Mouse (Mus musculus) midbrain, embryonic 12.5 days (tissue): Measurements from ENCODE around the gene Dlk1. TPM values are rescaled to one million over a fixed set of nuclear protein-coding genes. Genes with fewer than 3 reads are reported as not detected.
"Not testable (repeated sequence)": the region's sequence is repeated elsewhere in the genome, so short reads cannot be mapped to it uniquely, and the experiment has no call there.

ENCODE experiments used
- ATAC-seq: fragments of 200-750 bp; cut with Nextera tagmentation; 2 replicates; pipeline ENCODE4 v1.8.0; 2017; ENCODE audit warnings: low read depth, moderate TSS enrichment, moderate library complexity; ENCODE audit not compliant: low FRiP score
- H3K27ac ChIP-seq: fragments of 300-500 bp; sonication (generic); replicated peaks from 2 replicates; pipeline ENCODE4 v1.5.1; 2016; ENCODE audit warnings: mild to moderate bottlenecking
- H3K27me3 ChIP-seq: fragments of 300-500 bp; sonication (generic); 2 replicates; pipeline ENCODE4 v1.6.1; 2016; ENCODE audit warnings: mild to moderate bottlenecking
- H3K36me3 ChIP-seq: fragments of 300-500 bp; sonication (generic); 2 replicates; pipeline ENCODE4 v1.6.1; 2016
- H3K4me1 ChIP-seq: fragments of 300-500 bp; sonication (generic); 2 replicates; pipeline ENCODE4 v1.6.1; 2016
- H3K4me2 ChIP-seq: fragments of 300-500 bp; sonication (generic); replicated peaks from 2 replicates; pipeline ENCODE4 v1.6.1; 2016; ENCODE audit warnings: mild to moderate bottlenecking, moderate library complexity
- H3K4me3 ChIP-seq: fragments of 300-500 bp; sonication (generic); 2 replicates; pipeline ENCODE4 v1.5.1; 2016; ENCODE audit warnings: mild to moderate bottlenecking
- H3K9ac ChIP-seq: fragments of 300-500 bp; sonication (generic); replicated peaks from 2 replicates; pipeline ENCODE4 v1.6.1; 2016; ENCODE audit warnings: mild to moderate bottlenecking, moderate library complexity
- H3K9me3 ChIP-seq: fragments of 300-500 bp; sonication (generic); 2 replicates; pipeline ENCODE4 v1.6.1; 2016; ENCODE audit warnings: mild to moderate bottlenecking
- WGBS: fragments of 180-500 bp; shearing (Covaris S2); methylation state at CpG from one replicate; pipeline ENCODE4 v1.1.7; 2016; 5-methylcytosine and 5-hydroxymethylcytosine counted together
- polyA plus RNA-seq: library from polyadenylated mRNA; unstranded; fragments of >200 nt; fragmentation: Nextera tagmentation; extraction: Ambion mirVana; gene quantifications from 2 replicates; pipeline ENCODE4 v1.2.1, GENCODE M21; 2016

The Dlk1 gene
- polyA plus RNA-seq, 1 experiment from 2014 or later = 87.5 TPM

- peaks cover 52% of the 10 kb centered on the region for H3K4me1 ChIP-seq
- H3K9ac ChIP-seq = no peak overlapping the region
- H3K9me3 ChIP-seq = no peaks in the 10 kb centered on the region
- H3K27me3 ChIP-seq = peaks cover 93% of the 10 kb centered on the region
- H3K4me2 ChIP-seq = peak overlapping the region; percentile 41
- H3K36me3 ChIP-seq = no peaks in the 10 kb centered on the region
- 0 out of 2 replicates have a peak, but pooled peaks have one; percentile 10 for ATAC-seq
- H3K27ac ChIP-seq = no peak overlapping the region
- WGBS = 30% methylated on average over 49 of the region's 49 CpGs
- peak overlapping the region; percentile 17 for H3K4me3 ChIP-seq
Measured at GRCm38 (mm10) chr12:109459481-109460401, 7.1 kb downstream of the Dlk1 start.

- Histone ChIP-seq H3K27ac (no peak overlapping the region), H3K36me3 (no peaks in the 10 kb centered on the region), H3K4me2 (no peak overlapping the region), H3K27me3 (peaks cover 71% of the 10 kb centered on the region), H3K9me3 (no peaks in the 10 kb centered on the region), H3K4me1 (peaks cover 27% of the 10 kb centered on the region), H3K9ac (no peak overlapping the region), H3K4me3 (no peak overlapping the region)
- no peak for ATAC-seq
- 74% methylated on average over 10 of the region's 10 CpGs for WGBS
Measured at GRCm38 (mm10) chr12:109462594-109462993, 10.0 kb downstream of the Dlk1 start.

GRCm38 (mm10) chr12:109467417-109467816 lies 14.8 kb downstream of the Dlk1 start:
- not testable (repeated sequence) for H3K4me2 ChIP-seq, H3K27ac ChIP-seq, H3K36me3 ChIP-seq, H3K9me3 ChIP-seq, H3K4me1 ChIP-seq, H3K9ac ChIP-seq, ATAC-seq, H3K4me3 ChIP-seq
- WGBS = 82% methylated on average over 4 of the region's 4 CpGs
- peaks cover 25% of the 10 kb centered on the region for H3K27me3 ChIP-seq

GRCm38 (mm10) chr12:109469793-109470192 lies 17.2 kb downstream of the Dlk1 start:
- Histone ChIP-seq H3K4me2 (no peak overlapping the region), H3K9ac (no peak overlapping the region), H3K27me3 (peaks cover 12% of the 10 kb centered on the region), H3K9me3 (no peaks in the 10 kb centered on the region), H3K4me1 (no peaks in the 10 kb centered on the region), H3K27ac (no peak overlapping the region), H3K4me3 (no peak overlapping the region), H3K36me3 (no peaks in the 10 kb centered on the region)
- 88% methylated on average over 8 of the region's 8 CpGs for WGBS
- no peak for ATAC-seq

- Histone ChIP-seq H3K9ac (no peak overlapping the region), H3K27ac (no peak overlapping the region), H3K9me3 (no peaks in the 10 kb centered on the region), H3K4me3 (no peak overlapping the region), H3K4me1 (no peaks in the 10 kb centered on the region), H3K27me3 (peaks cover 17% of the 10 kb centered on the region), H3K36me3 (no peaks in the 10 kb centered on the region), H3K4me2 (no peak overlapping the region)
- WGBS = 88% methylated on average over 11 of the region's 11 CpGs
- ATAC-seq = no peak
Measured at GRCm38 (mm10) chr12:109472627-109473026, 20.0 kb downstream of the Dlk1 start.

GRCm38 (mm10) chr12:109473575-109473976 lies 21.0 kb downstream of the Dlk1 start:
- Histone ChIP-seq H3K27ac (no peak overlapping the region), H3K9me3 (no peaks in the 10 kb centered on the region), H3K4me1 (no peaks in the 10 kb centered on the region), H3K9ac (no peak overlapping the region), H3K4me3 (no peak overlapping the region), H3K27me3 (peaks cover 17% of the 10 kb centered on the region), H3K36me3 (no peaks in the 10 kb centered on the region), H3K4me2 (no peak overlapping the region)
- no peak for ATAC-seq
- WGBS = 50% methylated on average over 6 of the region's 6 CpGs

- Histone ChIP-seq H3K4me1 (no peaks in the 10 kb centered on the region), H3K36me3 (no peaks in the 10 kb centered on the region), H3K27ac (no peak overlapping the region), H3K4me3 (no peak overlapping the region), H3K27me3 (peaks cover 17% of the 10 kb centered on the region), H3K9me3 (no peaks in the 10 kb centered on the region), H3K9ac (no peak overlapping the region), H3K4me2 (no peak overlapping the region)
- WGBS = 89% methylated on average over 9 of the region's 9 CpGs
- ATAC-seq = no peak
Measured at GRCm38 (mm10) chr12:109474187-109474606, 21.6 kb downstream of the Dlk1 start.

- H3K36me3 ChIP-seq = no peaks in the 10 kb centered on the region
- no peak overlapping the region for H3K4me3 ChIP-seq
- no peak for ATAC-seq
- 93% methylated on average over 4 of the region's 4 CpGs for WGBS
- no peaks in the 10 kb centered on the region for H3K9me3 ChIP-seq
- no peak overlapping the region for H3K27ac ChIP-seq
- H3K4me2 ChIP-seq = no peak overlapping the region
- H3K4me1 ChIP-seq = no peaks in the 10 kb centered on the region
- H3K9ac ChIP-seq = no peak overlapping the region
- peaks cover 17% of the 10 kb centered on the region for H3K27me3 ChIP-seq
Measured at GRCm38 (mm10) chr12:109475501-109475900, 22.9 kb downstream of the Dlk1 start.

GRCm38 (mm10) chr12:109486525-109486924 lies 33.9 kb downstream of the Dlk1 start:
- not testable (repeated sequence) for H3K4me3 ChIP-seq, ATAC-seq, H3K9me3 ChIP-seq, H3K27me3 ChIP-seq, H3K4me2 ChIP-seq, H3K36me3 ChIP-seq, H3K4me1 ChIP-seq, H3K27ac ChIP-seq, H3K9ac ChIP-seq
- 83% methylated on average over 1 of the region's 1 CpGs for WGBS

GRCm38 (mm10) chr12:109491701-109492100 lies 39.1 kb downstream of the Dlk1 start:
- Histone ChIP-seq H3K9me3 (no peaks in the 10 kb centered on the region), H3K27me3 (0 out of 2 replicates have a peak, but pooled peaks cover 7% of the 10 kb centered on the region), H3K9ac (no peak overlapping the region), H3K4me2 (no peak overlapping the region), H3K4me3 (no peak overlapping the region), H3K4me1 (no peaks in the 10 kb centered on the region), H3K36me3 (no peaks in the 10 kb centered on the region), H3K27ac (no peak overlapping the region)
- 72% methylated on average over 3 of the region's 3 CpGs for WGBS
- ATAC-seq = no peak

GRCm38 (mm10) chr12:109493381-109493780 lies 40.8 kb downstream of the Dlk1 start:
- WGBS = 95% methylated on average over 9 of the region's 9 CpGs
- H3K4me2 ChIP-seq = no peak overlapping the region
- 0 out of 2 replicates have a peak, but pooled peaks cover 7% of the 10 kb centered on the region for H3K27me3 ChIP-seq
- ATAC-seq = no peak
- no peaks in the 10 kb centered on the region for H3K4me1 ChIP-seq
- H3K9ac ChIP-seq = no peak overlapping the region
- H3K9me3 ChIP-seq = no peaks in the 10 kb centered on the region
- H3K36me3 ChIP-seq = no peaks in the 10 kb centered on the region
- H3K27ac ChIP-seq = no peak overlapping the region
- no peak overlapping the region for H3K4me3 ChIP-seq

- WGBS = 81% methylated on average over 20 of the region's 20 CpGs
- H3K4me1 ChIP-seq = no peaks in the 10 kb centered on the region
- no peaks in the 10 kb centered on the region for H3K9me3 ChIP-seq
- no peak overlapping the region for H3K27ac ChIP-seq
- no peaks in the 10 kb centered on the region for H3K36me3 ChIP-seq
- no peak for ATAC-seq
- H3K9ac ChIP-seq = no peak overlapping the region
- 0 out of 2 replicates have a peak, but pooled peaks cover 7% of the 10 kb centered on the region for H3K27me3 ChIP-seq
- H3K4me2 ChIP-seq = no peak overlapping the region
- no peak overlapping the region for H3K4me3 ChIP-seq
Measured at GRCm38 (mm10) chr12:109495016-109495644, 42.5 kb downstream of the Dlk1 start.
